Mouse (Mus musculus): ENCODE measurements around the gene Ncoa1.

- TF ChIP-seq CTCF (IDR thresholded peaks at IDR 0.05; ENCODE audit: low read depth, low read length) (no peak), POLR2A (IDR thresholded peaks at IDR 0.05; ENCODE audit: extremely low read depth, insufficient read depth, low read length) (no peak)
Measured at GRCm38 (mm10) chr12:4480250-4480649, 3.3 kb upstream of the Ncoa1 start.

Data from liver, adult 2 months (tissue).